Mouse (Mus musculus): ENCODE results near the gene Padi4.

DNA sequence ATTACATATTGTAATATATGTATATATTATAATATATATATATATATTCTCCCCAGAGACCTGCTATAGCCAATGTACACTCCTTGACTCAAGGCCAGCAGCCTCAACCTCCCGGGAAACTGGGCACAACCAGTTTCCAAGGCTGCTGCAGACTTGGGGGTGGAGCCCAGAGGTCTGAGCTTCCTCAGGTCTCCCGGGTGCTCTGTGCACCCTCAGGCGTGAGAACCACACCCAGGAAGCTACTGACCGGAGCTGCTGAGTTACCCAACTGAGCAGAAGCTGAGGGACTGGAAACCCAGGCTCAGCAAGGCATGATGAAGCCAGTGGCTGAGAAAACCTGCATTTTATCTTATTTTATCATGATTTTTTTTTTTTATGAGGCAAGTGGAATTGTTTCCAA is 2.9 kb downstream of the Padi4 start:
- no peak for TF ChIP-seq CTCF (IDR thresholded peaks at IDR 0.05; ENCODE audit: control insufficient read depth, insufficient read depth, insufficient read length)
- TF ChIP-seq CEBPB (IDR thresholded peaks at IDR 0.05; ENCODE audit: low read depth), result no peak
- TF ChIP-seq MYOG (IDR thresholded peaks at IDR 0.05; ENCODE audit: control insufficient read depth, extremely low read depth, insufficient read length), result no peak
- no peak for TF ChIP-seq MYOD1 (IDR thresholded peaks at IDR 0.05; ENCODE audit: control insufficient read depth, insufficient read length, low read depth)
- TF ChIP-seq FOSL1 (IDR thresholded peaks at IDR 0.05; ENCODE audit: insufficient read depth, low read length, poor library complexity, severe bottlenecking), result no peak
